Mouse (Mus musculus) liver, embryonic 14.5 days (tissue): ENCODE data around the gene Utp14a.

ENCODE experiments used
- CTCF ChIP-seq: IDR thresholded peaks from 2 replicates; pipeline ENCODE4 v1.5.1; 2016; ENCODE audit warnings: antibody characterized with exemption, low read depth, control low read depth
- EP300 ChIP-seq: IDR thresholded peaks from 2 replicates; pipeline ENCODE4 v1.6.1; 2016; ENCODE audit warnings: antibody characterized with exemption, low read depth

DNA sequence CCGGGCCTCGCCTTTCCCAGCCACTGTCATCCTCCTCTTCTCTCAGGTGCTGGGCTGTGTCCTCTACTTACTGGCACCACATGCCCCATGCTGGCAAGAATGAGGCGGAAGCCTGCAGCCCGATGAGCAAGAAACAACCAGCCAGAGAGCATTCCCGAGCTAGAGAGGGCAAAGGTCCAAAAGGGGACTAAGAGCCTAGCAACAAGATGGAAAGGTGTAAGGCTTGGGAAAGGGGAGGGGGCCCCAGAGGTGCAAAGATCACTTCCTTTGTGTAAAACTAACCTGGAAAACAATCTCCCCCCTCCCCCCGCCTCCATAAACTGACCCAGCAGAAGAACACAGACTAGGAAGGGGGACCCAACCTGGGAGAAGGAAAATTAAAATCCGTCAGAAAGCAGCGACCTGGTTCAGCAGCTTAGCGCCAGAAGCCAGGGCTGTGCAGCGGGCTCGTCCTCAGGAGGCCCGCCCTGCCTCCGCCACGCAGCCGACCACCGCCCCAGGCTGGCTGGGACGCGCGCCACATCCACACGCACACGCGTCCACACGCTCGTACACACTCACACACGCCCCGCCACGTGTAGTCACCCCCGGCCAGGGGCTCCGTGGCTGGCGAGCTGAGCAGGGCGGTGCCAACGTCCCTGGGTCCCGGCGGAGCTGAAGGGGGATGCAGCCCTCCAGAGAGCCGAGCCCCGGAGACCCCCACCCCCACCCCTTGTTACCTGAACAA, 48.7 kb upstream of the Utp14a start:
- TF ChIP-seq CTCF (no peak), EP300 (no peak)
